Mouse (Mus musculus): Measurements from ENCODE around the gene Pet100. TPM values are rescaled to one million over a fixed set of nuclear protein-coding genes. Genes with fewer than 3 reads are reported as not detected.

The Pet100 gene
- polyA plus RNA-seq, 1 experiment from 2014 or later, result 107 TPM

GRCm38 (mm10) chr8:3660889-3661288 lies 39.5 kb downstream of the Pet100 start:
- H3K4me3 ChIP-seq, result no peak overlapping the region
- 82% methylated on average over 8 of the region's 8 CpGs for WGBS
- H3K27ac ChIP-seq (replicated peaks), result no peak overlapping the region
- H3K9ac ChIP-seq (replicated peaks), result no peak overlapping the region
- H3K4me2 ChIP-seq (replicated peaks), result no peak overlapping the region
- 0 out of 2 replicates have a peak, but pooled peaks cover 5% of the 10 kb centered on the region for H3K4me1 ChIP-seq
- no peaks in the 10 kb centered on the region for H3K36me3 ChIP-seq
- no peaks in the 10 kb centered on the region for H3K27me3 ChIP-seq
- no peak for ATAC-seq (replicated peaks)
- H3K9me3 ChIP-seq, result no peaks in the 10 kb centered on the region

GRCm38 (mm10) chr8:3664405-3664804 lies 43.1 kb downstream of the Pet100 start:
- ATAC-seq (replicated peaks), result no peak
- 63% methylated on average over 4 of the region's 5 CpGs for WGBS

GRCm38 (mm10) chr8:3665507-3665906 lies 44.2 kb downstream of the Pet100 start, which contains the start of gene Mcemp1:
TSS of gene Mcemp1 (plus strand) at chr8:3665754.
- Histone ChIP-seq H3K4me2 (replicated peaks) (no peak within 1 kb of the TSS), H3K4me3 (no peak within 1 kb of the TSS), H3K27me3 (no peaks in the 10 kb centered on the region), H3K9me3 (no peaks in the 10 kb centered on the region), H3K4me1 (no peaks in the 10 kb centered on the region), H3K36me3 (no peaks in the 10 kb centered on the region), H3K27ac (replicated peaks) (no peak within 1 kb of the TSS), H3K9ac (replicated peaks) (no peak within 1 kb of the TSS)
- WGBS, result 85% methylated on average over 6 of the region's 6 CpGs
- ATAC-seq (replicated peaks), result no peak

More at GRCm38 (mm10) chr8:3664405-3664804, 43.1 kb downstream of the Pet100 start:
- Histone ChIP-seq H3K27ac (replicated peaks) (no peak overlapping the region), H3K4me2 (replicated peaks) (no peak overlapping the region), H3K27me3 (no peaks in the 10 kb centered on the region), H3K9me3 (no peaks in the 10 kb centered on the region), H3K4me1 (no peaks in the 10 kb centered on the region), H3K4me3 (no peak overlapping the region), H3K9ac (replicated peaks) (no peak overlapping the region), H3K36me3 (no peaks in the 10 kb centered on the region)

- Histone ChIP-seq H3K27ac (replicated peaks) (no peak overlapping the region), H3K9ac (replicated peaks) (no peak overlapping the region), H3K36me3 (no peaks in the 10 kb centered on the region), H3K4me2 (replicated peaks) (no peak overlapping the region), H3K4me1 (peaks cover 6% of the 10 kb centered on the region; the same call in 1 of the 2 replicates), H3K4me3 (no peak overlapping the region), H3K27me3 (no peaks in the 10 kb centered on the region), H3K9me3 (no peaks in the 10 kb centered on the region)
- no peak for ATAC-seq (replicated peaks)
- WGBS, result 81% methylated on average over 2 of the region's 2 CpGs
These were observed 49.0 kb downstream of the Pet100 start for GRCm38 (mm10) chr8:3670388-3670787.

GRCm38 (mm10) chr8:3671980-3672491 lies 50.7 kb downstream of the Pet100 start, which contains the start of gene Fcor:
TSS of gene Fcor (minus strand) at chr8:3672362.
- peaks cover 13% of the 10 kb centered on the region for H3K4me1 ChIP-seq
- under 1% methylated on average over 23 of the region's 23 CpGs for WGBS

GRCm38 (mm10) chr8:3674671-3675070 lies 53.3 kb downstream of the Pet100 start:
- ATAC-seq (replicated peaks), result no peak
- 64% methylated on average over 3 of the region's 3 CpGs for WGBS

More at GRCm38 (mm10) chr8:3671980-3672491, 50.7 kb downstream of the Pet100 start, which contains the start of gene Fcor:
- Histone ChIP-seq H3K9me3 (no peaks in the 10 kb centered on the region), H3K36me3 (no peaks in the 10 kb centered on the region), H3K27me3 (no peaks in the 10 kb centered on the region), H3K4me2 (replicated peaks) (peak within 1 kb of the TSS; percentile 62), H3K27ac (replicated peaks) (peak within 1 kb of the TSS; percentile 81), H3K9ac (replicated peaks) (peak within 1 kb of the TSS; percentile 54), H3K4me3 (peak within 1 kb of the TSS; percentile 56)
- peak; percentile 90 for ATAC-seq (replicated peaks)

More at GRCm38 (mm10) chr8:3674671-3675070, 53.3 kb downstream of the Pet100 start:
- H3K4me3 ChIP-seq, result no peak overlapping the region
- H3K4me1 ChIP-seq, result peaks cover 27% of the 10 kb centered on the region
- H3K9me3 ChIP-seq, result no peaks in the 10 kb centered on the region
- H3K4me2 ChIP-seq (replicated peaks), result no peak overlapping the region
- H3K27me3 ChIP-seq, result no peaks in the 10 kb centered on the region
- no peak overlapping the region for H3K27ac ChIP-seq (replicated peaks)
- peaks cover 11% of the 10 kb centered on the region for H3K36me3 ChIP-seq
- no peak overlapping the region for H3K9ac ChIP-seq (replicated peaks)

Other genes starting within 250 kb of the Pet100 start
- gene Arhgef18, start 228.5 kb upstream of the Pet100 start, polyA plus RNA-seq (2015; fragmentation: Nextera tagmentation; extraction: Ambion mirVana), result 11.5 and 12.7 TPM in 2 replicates
- gene Pex11g, start 153.9 kb upstream of the Pet100 start, polyA plus RNA-seq (2015; fragmentation: Nextera tagmentation; extraction: Ambion mirVana), result 3.3 and 3.8 TPM in 2 replicates
- 0.11 and 0.25 TPM in 2 replicates for gene Tex45, start 150.7 kb upstream of the Pet100 start, polyA plus RNA-seq (2015; fragmentation: Nextera tagmentation; extraction: Ambion mirVana)
- 74.3 and 79.6 TPM in 2 replicates for gene Zfp358, start 128.4 kb upstream of the Pet100 start, polyA plus RNA-seq (2015; fragmentation: Nextera tagmentation; extraction: Ambion mirVana)
- 88.9 and 95.4 TPM in 2 replicates for gene Mcoln1, start 121.1 kb upstream of the Pet100 start, polyA plus RNA-seq (2015; fragmentation: Nextera tagmentation; extraction: Ambion mirVana)
- gene Pnpla6, start 106.2 kb upstream of the Pet100 start, polyA plus RNA-seq (2015; fragmentation: Nextera tagmentation; extraction: Ambion mirVana), result 28.0 and 28.1 TPM in 2 replicates
- gene C330021F23Rik, start 53.6 kb upstream of the Pet100 start, polyA plus RNA-seq (2015; fragmentation: Nextera tagmentation; extraction: Ambion mirVana), result 0.64 and 0.89 TPM in 2 replicates
- gene Camsap3, start 34.3 kb upstream of the Pet100 start, polyA plus RNA-seq (2015; fragmentation: Nextera tagmentation; extraction: Ambion mirVana), result 33.4 and 34.8 TPM in 2 replicates
- 65.6 and 68.6 TPM in 2 replicates for gene Xab2, start 232 bp upstream of the Pet100 start, polyA plus RNA-seq (2015; fragmentation: Nextera tagmentation; extraction: Ambion mirVana)
- 0.14 and 0.50 TPM in 2 replicates for gene Pcp2, start 4.0 kb downstream of the Pet100 start, polyA plus RNA-seq (2015; fragmentation: Nextera tagmentation; extraction: Ambion mirVana)
- 50.7 and 61.9 TPM in 2 replicates for gene Stxbp2, start 9.4 kb downstream of the Pet100 start, polyA plus RNA-seq (2015; fragmentation: Nextera tagmentation; extraction: Ambion mirVana)
- gene Retn, start 34.2 kb downstream of the Pet100 start, polyA plus RNA-seq (2015; fragmentation: Nextera tagmentation; extraction: Ambion mirVana), result 0.42 TPM in 1 of 2 replicates, not detected in the other
- 0.20 and 0.22 TPM in 2 replicates for gene Mcemp1, start 44.2 kb downstream of the Pet100 start, polyA plus RNA-seq (2015; fragmentation: Nextera tagmentation; extraction: Ambion mirVana)
- 9.1 and 17.3 TPM in 2 replicates for gene Fcor, start 50.8 kb downstream of the Pet100 start, polyA plus RNA-seq (2015; fragmentation: Nextera tagmentation; extraction: Ambion mirVana)
- gene Trappc5, start 54.8 kb downstream of the Pet100 start, polyA plus RNA-seq (2015; fragmentation: Nextera tagmentation; extraction: Ambion mirVana), result 59.4 and 60.7 TPM in 2 replicates
- 0.37 and 0.47 TPM in 2 replicates for gene Fcer2a, start 72.6 kb downstream of the Pet100 start, polyA plus RNA-seq (2015; fragmentation: Nextera tagmentation; extraction: Ambion mirVana)
- not detected in 2 replicates for gene Clec4g, start 99.1 kb downstream of the Pet100 start, polyA plus RNA-seq (2015; fragmentation: Nextera tagmentation; extraction: Ambion mirVana)
- not detected in 2 replicates for gene Cd209a, start 127.4 kb downstream of the Pet100 start, polyA plus RNA-seq (2015; fragmentation: Nextera tagmentation; extraction: Ambion mirVana)
- not detected in 2 replicates for gene Cd209e, start 232.8 kb downstream of the Pet100 start, polyA plus RNA-seq (2015; fragmentation: Nextera tagmentation; extraction: Ambion mirVana)